Mouse (Mus musculus) hindbrain, embryonic 14.5 days (tissue): ENCODE results near the gene Elovl3. TPM values are rescaled to one million over a fixed set of nuclear protein-coding genes. Genes with fewer than 3 reads are reported as not detected.

ENCODE experiments used
- ATAC-seq: fragments of 200-750 bp; cut with Nextera tagmentation; 2 replicates; pipeline ENCODE4 v1.8.0; 2017; ENCODE audit warnings: moderate number of reproducible peaks, mild to moderate bottlenecking, moderate TSS enrichment, moderate library complexity; ENCODE audit not compliant: low FRiP score
- DNase-seq: peaks from one replicate; pipeline ENCODE4 v3.0.0-alpha.2; 2015; ENCODE audit warnings: low spot score
- H3K27ac ChIP-seq: fragments of 300-500 bp; sonication (generic); 2 replicates; pipeline ENCODE4 v1.5.1; 2014; ENCODE audit warnings: mild to moderate bottlenecking, moderate library complexity
- H3K27me3 ChIP-seq: fragments of 300-500 bp; sonication (generic); 2 replicates; pipeline ENCODE4 v1.6.1; 2014; ENCODE audit warnings: mild to moderate bottlenecking, low read length, mixed read lengths; ENCODE audit not compliant: control insufficient read depth, insufficient read depth
- H3K36me3 ChIP-seq: fragments of 300-500 bp; sonication (generic); replicated peaks from 2 replicates; pipeline ENCODE4 v1.6.1; 2014; ENCODE audit not compliant: control insufficient read depth, insufficient read depth
- H3K4me1 ChIP-seq: fragments of 300-500 bp; sonication (generic); replicated peaks from 2 replicates; pipeline ENCODE4 v1.6.1; 2014; ENCODE audit warnings: antibody characterized with exemption, low read length, mixed read lengths; ENCODE audit not compliant: control insufficient read depth, insufficient read depth
- H3K4me2 ChIP-seq: fragments of 300-500 bp; sonication (generic); replicated peaks from 2 replicates; pipeline ENCODE4 v1.6.1; 2014; ENCODE audit warnings: mild to moderate bottlenecking, moderate library complexity
- H3K4me3 ChIP-seq: fragments of 300-500 bp; sonication (generic); replicated peaks from 2 replicates; pipeline ENCODE4 v1.5.1; 2014; ENCODE audit warnings: mild to moderate bottlenecking, low read length
- H3K9ac ChIP-seq: fragments of 300-500 bp; sonication (generic); 2 replicates; pipeline ENCODE4 v1.6.1; 2014
- H3K9me3 ChIP-seq: fragments of 300-500 bp; sonication (generic); 2 replicates; pipeline ENCODE4 v1.6.1; 2016; ENCODE audit warnings: low read length; ENCODE audit not compliant: control insufficient read depth
- WGBS: fragments of 180-500 bp; shearing (Covaris S2); extraction: QIAGEN DNeasy Blood & Tissue Kit; methylation state at CpG from one replicate; pipeline ENCODE4 v1.1.7; 2014; 5-methylcytosine and 5-hydroxymethylcytosine counted together
- polyA plus RNA-seq: library from polyadenylated mRNA; unstranded; fragments of >200 nt; fragmentation: Nextera tagmentation; extraction: Ambion mirVana; gene quantifications from 2 replicates; pipeline ENCODE4 v1.2.1, GENCODE M21; 2014

The Elovl3 gene
- polyA plus RNA-seq, 1 experiment from 2014 or later = not detected

- H3K9me3 ChIP-seq = no peaks in the 10 kb centered on the region
- H3K4me3 ChIP-seq = no peak overlapping the region
- H3K27ac ChIP-seq = no peak overlapping the region
- peaks cover 4% of the 10 kb centered on the region for H3K4me1 ChIP-seq
- ATAC-seq = no peak
- no peaks in the 10 kb centered on the region for H3K27me3 ChIP-seq
- H3K9ac ChIP-seq = no peak overlapping the region
- H3K4me2 ChIP-seq = no peak overlapping the region
- peaks cover 21% of the 10 kb centered on the region for H3K36me3 ChIP-seq
- DNase-seq = no peak
Observed at GRCm38 (mm10) chr19:46175173-46175572, 43.5 kb downstream of the Elovl3 start.

- DNase-seq (no peak), ATAC-seq (no peak)
- Histone ChIP-seq H3K27ac (no peak overlapping the region), H3K36me3 (peaks cover 4% of the 10 kb centered on the region; the same call in 1 of the 2 replicates), H3K9me3 (no peaks in the 10 kb centered on the region), H3K9ac (no peak overlapping the region), H3K4me1 (peaks cover 4% of the 10 kb centered on the region), H3K4me2 (no peak overlapping the region), H3K27me3 (no peaks in the 10 kb centered on the region), H3K4me3 (no peak overlapping the region)
- WGBS = 37% methylated on average over 5 of the region's 5 CpGs
Observed at GRCm38 (mm10) chr19:46177046-46177445, 45.3 kb downstream of the Elovl3 start.

- Histone ChIP-seq H3K9ac (no peak overlapping the region), H3K4me3 (no peak overlapping the region), H3K4me1 (peaks cover 4% of the 10 kb centered on the region), H3K27ac (no peak overlapping the region), H3K36me3 (0 out of 2 replicates have a peak, but pooled peaks cover 4% of the 10 kb centered on the region), H3K9me3 (no peaks in the 10 kb centered on the region), H3K4me2 (no peak overlapping the region), H3K27me3 (no peaks in the 10 kb centered on the region)
- 94% methylated on average over 2 of the region's 2 CpGs for WGBS
- DNase-seq = no peak
- no peak for ATAC-seq
Observed at GRCm38 (mm10) chr19:46180274-46180673, 48.6 kb downstream of the Elovl3 start.

- ATAC-seq (no peak), DNase-seq (no peak)
- Histone ChIP-seq H3K9me3 (no peaks in the 10 kb centered on the region), H3K27ac (no peak overlapping the region), H3K27me3 (no peaks in the 10 kb centered on the region), H3K36me3 (0 out of 2 replicates have a peak, but pooled peaks cover 4% of the 10 kb centered on the region), H3K4me3 (no peak overlapping the region), H3K4me1 (no peaks in the 10 kb centered on the region), H3K9ac (no peak overlapping the region), H3K4me2 (no peak overlapping the region)
- 94% methylated on average over 3 of the region's 3 CpGs for WGBS
Observed at GRCm38 (mm10) chr19:46182241-46182640, 50.5 kb downstream of the Elovl3 start.

Other genes with a start within 250 kb of the Elovl3 start
- 17.7 and 18.7 TPM in 2 replicates for gene Armh3, start 133.4 kb upstream of the Elovl3 start, polyA plus RNA-seq
- 2.9 and 3.1 TPM in 2 replicates for gene Hps6, start 128.4 kb upstream of the Elovl3 start, polyA plus RNA-seq
- 19.1 and 29.6 TPM in 2 replicates for gene Pprc1, start 87.0 kb upstream of the Elovl3 start, polyA plus RNA-seq
- 92.2 and 95.4 TPM in 2 replicates for gene Ldb1, start 86.7 kb upstream of the Elovl3 start, polyA plus RNA-seq
- 58.1 and 63.2 TPM in 2 replicates for gene Nolc1, start 56.0 kb upstream of the Elovl3 start, polyA plus RNA-seq
- gene Pitx3, start 16.4 kb downstream of the Elovl3 start, polyA plus RNA-seq = not detected in 2 replicates
- gene Gbf1, start 20.6 kb downstream of the Elovl3 start, polyA plus RNA-seq = 64.5 and 68.3 TPM in 2 replicates
- 1.9 and 2.8 TPM in 2 replicates for gene Nfkb2, start 172.4 kb downstream of the Elovl3 start, polyA plus RNA-seq
- gene Psd, start 195.3 kb downstream of the Elovl3 start, polyA plus RNA-seq = 131 and 152 TPM in 2 replicates
- gene Fbxl15, start 196.3 kb downstream of the Elovl3 start, polyA plus RNA-seq = 45.5 and 49.1 TPM in 2 replicates
- gene Cuedc2, start 206.8 kb downstream of the Elovl3 start, polyA plus RNA-seq = 318 and 321 TPM in 2 replicates
- gene Mfsd13a, start 209.2 kb downstream of the Elovl3 start, polyA plus RNA-seq = 9.9 and 10.0 TPM in 2 replicates
- 2.5 and 2.8 TPM in 2 replicates for gene 2310034G01Rik, start 218.4 kb downstream of the Elovl3 start, polyA plus RNA-seq